Mouse (Mus musculus): ENCODE data around the gene Fam168b. TPM values are rescaled to one million over a fixed set of nuclear protein-coding genes. Genes with fewer than 3 reads are reported as not detected.
A peak's percentile ranks its signal among the peaks of the same experiment; 100 is the strongest.

The Fam168b gene
- total RNA-seq, 1 experiment from 2014 or later: 137 TPM

GRCm38 (mm10) chr1:34822746-34823145 is 20.1 kb downstream of the Fam168b start:
- no peak for ATAC-seq (ENCODE audit: extremely low read depth, insufficient number of reproducible peaks, low FRiP score, poor library complexity, severe bottlenecking)

- no peak for ATAC-seq (ENCODE audit: extremely low read depth, insufficient number of reproducible peaks, low FRiP score, poor library complexity, severe bottlenecking)
These were observed 20.9 kb downstream of the Fam168b start for GRCm38 (mm10) chr1:34822003-34822402.

- ATAC-seq (ENCODE audit: extremely low read depth, insufficient number of reproducible peaks, low FRiP score, poor library complexity, severe bottlenecking): no peak
These were observed 21.5 kb downstream of the Fam168b start for GRCm38 (mm10) chr1:34821411-34821810.

- ATAC-seq (ENCODE audit: extremely low read depth, insufficient number of reproducible peaks, low FRiP score, poor library complexity, severe bottlenecking): no peak
These were observed 23.5 kb downstream of the Fam168b start for GRCm38 (mm10) chr1:34819225-34819910.

GRCm38 (mm10) chr1:34815843-34816242 is 27.0 kb downstream of the Fam168b start:
- ATAC-seq (ENCODE audit: extremely low read depth, insufficient number of reproducible peaks, low FRiP score, poor library complexity, severe bottlenecking): no peak

- ATAC-seq (ENCODE audit: extremely low read depth, insufficient number of reproducible peaks, low FRiP score, poor library complexity, severe bottlenecking): no peak
These were observed 30.2 kb downstream of the Fam168b start for GRCm38 (mm10) chr1:34812407-34813247.

- no peak for ATAC-seq (ENCODE audit: extremely low read depth, insufficient number of reproducible peaks, low FRiP score, poor library complexity, severe bottlenecking)
These were observed 31.3 kb downstream of the Fam168b start for GRCm38 (mm10) chr1:34811581-34811980.

- ATAC-seq (ENCODE audit: extremely low read depth, insufficient number of reproducible peaks, low FRiP score, poor library complexity, severe bottlenecking): no peak
These were observed 31.8 kb downstream of the Fam168b start for GRCm38 (mm10) chr1:34811035-34811434.

- ATAC-seq (ENCODE audit: extremely low read depth, insufficient number of reproducible peaks, low FRiP score, poor library complexity, severe bottlenecking): no peak
These were observed 32.6 kb downstream of the Fam168b start for GRCm38 (mm10) chr1:34810293-34810692.

GRCm38 (mm10) chr1:34808445-34808844 is 34.4 kb downstream of the Fam168b start:
- no peak for ATAC-seq (ENCODE audit: extremely low read depth, insufficient number of reproducible peaks, low FRiP score, poor library complexity, severe bottlenecking)

- no peak for ATAC-seq (ENCODE audit: extremely low read depth, insufficient number of reproducible peaks, low FRiP score, poor library complexity, severe bottlenecking)
These were observed 36.8 kb downstream of the Fam168b start for GRCm38 (mm10) chr1:34805931-34806520.

GRCm38 (mm10) chr1:34804863-34805262 is 38.0 kb downstream of the Fam168b start:
- no peak for ATAC-seq (ENCODE audit: extremely low read depth, insufficient number of reproducible peaks, low FRiP score, poor library complexity, severe bottlenecking)

- peak; percentile 34; the same call in 1 of the 2 replicates for ATAC-seq (ENCODE audit: extremely low read depth, insufficient number of reproducible peaks, low FRiP score, poor library complexity, severe bottlenecking)
These were observed 40.6 kb downstream of the Fam168b start for GRCm38 (mm10) chr1:34802290-34802642.

- peak; percentile 73 for ATAC-seq (ENCODE audit: extremely low read depth, insufficient number of reproducible peaks, low FRiP score, poor library complexity, severe bottlenecking)
These were observed 41.1 kb downstream of the Fam168b start for GRCm38 (mm10) chr1:34801616-34802289.

- ATAC-seq (ENCODE audit: extremely low read depth, insufficient number of reproducible peaks, low FRiP score, poor library complexity, severe bottlenecking): no peak
These were observed 43.7 kb downstream of the Fam168b start for GRCm38 (mm10) chr1:34799140-34799539.

- ATAC-seq (ENCODE audit: extremely low read depth, insufficient number of reproducible peaks, low FRiP score, poor library complexity, severe bottlenecking): no peak
These were observed 49.3 kb downstream of the Fam168b start for GRCm38 (mm10) chr1:34793304-34794300.

- ATAC-seq (ENCODE audit: extremely low read depth, insufficient number of reproducible peaks, low FRiP score, poor library complexity, severe bottlenecking): no peak
These were observed 59.2 kb downstream of the Fam168b start for GRCm38 (mm10) chr1:34783538-34784161.

GRCm38 (mm10) chr1:34775870-34776269 is 67.0 kb downstream of the Fam168b start:
- no peak for ATAC-seq (ENCODE audit: extremely low read depth, insufficient number of reproducible peaks, low FRiP score, poor library complexity, severe bottlenecking)

Data from neutrophil, adult 5-6 weeks (primary cell).